Comparison of ENCODE assay signal across 8 mouse cellular contexts in the genomic region with DNA sequence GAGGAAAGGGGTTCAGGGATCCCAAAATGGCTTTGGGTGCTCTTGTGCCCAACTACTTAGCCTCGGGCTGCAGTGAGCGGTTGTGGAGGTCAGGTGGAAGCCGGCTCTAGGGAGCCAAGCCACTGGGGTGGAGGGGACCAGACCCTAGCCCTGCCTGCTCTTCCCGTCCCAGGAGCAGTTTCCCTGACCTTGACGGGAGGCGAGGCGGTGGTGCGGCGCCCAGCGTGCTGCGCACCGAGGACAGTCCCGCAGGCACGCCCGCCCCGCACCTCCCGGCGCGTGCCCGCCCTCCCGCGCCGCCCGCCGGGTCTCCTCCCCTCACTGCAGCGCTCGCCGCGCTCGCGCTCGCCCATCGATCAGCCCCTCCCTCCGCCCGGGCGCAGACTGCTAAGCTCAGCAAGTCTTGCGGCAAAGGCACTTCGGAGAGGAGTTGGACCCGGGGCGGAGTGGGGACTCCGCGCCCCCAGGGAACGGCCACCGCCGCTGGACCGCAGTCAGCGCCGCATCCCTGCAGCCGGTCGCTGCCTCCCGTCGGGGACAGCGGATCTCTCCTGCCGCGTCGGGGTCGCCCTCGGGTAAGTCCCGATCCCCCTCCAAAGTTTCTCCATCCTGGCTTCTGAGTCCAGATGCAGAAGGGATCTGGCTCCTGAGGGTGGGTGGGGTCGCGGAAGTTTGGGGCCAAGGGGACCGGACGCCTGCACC. TPM values are rescaled to one million over a fixed set of nuclear protein-coding genes. Genes with fewer than 3 reads are reported as not detected.
DNase-seq lines count a peak whose midpoint lies in the region; ATAC-seq and TF ChIP-seq lines count a peak whose summit lies in the region.

A gene (plus strand): TSS at position 417 of the 702 bp plus-strand sequence.

- no peaks in the 10 kb centered on the region for H3K79me2 ChIP-seq in heart, adult 2 months (replicated peaks; ENCODE audit: control insufficient read depth, insufficient read depth, low read length)

- no peak for TF ChIP-seq POLR2A in heart, adult 2 months (IDR thresholded peaks at IDR 0.05; ENCODE audit: insufficient read depth, low read depth, low read length)
- no peak for TF ChIP-seq POLR2A in brain, embryonic 14.5 days (IDR thresholded peaks at IDR 0.05; ENCODE audit: borderline replicate concordance, extremely low read depth, insufficient read depth, insufficient read length, poor library complexity, severe bottlenecking)

- peak within 1 kb of the TSS; percentile 72 for H3K4me2 ChIP-seq in forebrain, embryonic 11.5 days (ENCODE audit: low read depth, low read length, severe bottlenecking)
- peak within 1 kb of the TSS; percentile 91 for H3K4me2 ChIP-seq in limb, embryonic 13.5 days (replicated peaks)
- peak within 1 kb of the TSS; percentile 88 for H3K4me2 ChIP-seq in midbrain, embryonic 14.5 days (ENCODE audit: low read length)

- peak; percentile 19 to 33 for DNase-seq in heart, adult 2 months
- DNase-seq in heart, adult 8-10 months (ENCODE audit: low spot score): no peak
- DNase-seq in brain, embryonic 14.5 days (ENCODE audit: low read depth): peak; percentile 71
- peak; percentile 79 for DNase-seq in forebrain, embryonic 11.5 days (ENCODE audit: low spot score)
- DNase-seq in induced T-regulatory cell, adult 2 months (ENCODE audit: low read depth): peak; percentile 16
- DNase-seq in midbrain, embryonic 14.5 days: peak; percentile 82
- DNase-seq in c-Kit-positive CD71-positive TER-119-positive erythroid progenitor cells, embryonic 14.5 days (ENCODE audit: low spot score): no peak

- H3K36me3 ChIP-seq in heart, adult 2 months (ENCODE audit: control insufficient read depth, insufficient read depth, low read length): no peaks in the 10 kb centered on the region
- H3K36me3 ChIP-seq in forebrain, embryonic 11.5 days (ENCODE audit: control insufficient read depth, insufficient read depth, low read length): no peaks in the 10 kb centered on the region
- H3K36me3 ChIP-seq in limb, embryonic 13.5 days: no peaks in the 10 kb centered on the region
- no peaks in the 10 kb centered on the region for H3K36me3 ChIP-seq in midbrain, embryonic 14.5 days (ENCODE audit: control insufficient read depth, insufficient read depth, low read length)

- H3K4me1 ChIP-seq in heart, adult 2 months (ENCODE audit: control insufficient read depth, insufficient read depth, low read length): 0 out of 2 replicates have a peak, but pooled peaks cover under 1% of the 10 kb centered on the region
- H3K4me1 ChIP-seq in forebrain, embryonic 11.5 days (replicated peaks; ENCODE audit: control insufficient read depth, insufficient read depth, low read length): peaks cover 3% of the 10 kb centered on the region; the same call in 1 of the 2 replicates
- H3K4me1 ChIP-seq in limb, embryonic 13.5 days: peaks cover 20% of the 10 kb centered on the region
- H3K4me1 ChIP-seq in midbrain, embryonic 14.5 days (ENCODE audit: control insufficient read depth, insufficient read depth, low read length): peaks cover 14% of the 10 kb centered on the region

- peak within 1 kb of the TSS; percentile 30 for H3K9ac ChIP-seq in heart, adult 2 months (ENCODE audit: low read depth, low read length)
- H3K9ac ChIP-seq in forebrain, embryonic 11.5 days (ENCODE audit: low read length): no peak within 1 kb of the TSS; the same call in 1 of the 2 replicates
- H3K9ac ChIP-seq in limb, embryonic 13.5 days: peak within 1 kb of the TSS; percentile 67
- H3K9ac ChIP-seq in midbrain, embryonic 14.5 days (replicated peaks; ENCODE audit: low read length): peak within 1 kb of the TSS; percentile 46; the same call in 1 of the 2 replicates

- peak; percentile 46; the same call in 1 of the 2 replicates for ATAC-seq in forebrain, embryonic 11.5 days (replicated peaks; ENCODE audit: low FRiP score)
- ATAC-seq in limb, embryonic 13.5 days (ENCODE audit: low FRiP score, low read depth): no peak
- peak; percentile 58; the same call in 1 of the 2 replicates for ATAC-seq in midbrain, embryonic 14.5 days (ENCODE audit: low FRiP score, low TSS enrichment)

- peak within 1 kb of the TSS; percentile 33 for H3K4me3 ChIP-seq in heart, adult 2 months
- H3K4me3 ChIP-seq in forebrain, embryonic 11.5 days (ENCODE audit: low read depth, low read length): peak within 1 kb of the TSS; percentile 38
- H3K4me3 ChIP-seq in limb, embryonic 13.5 days: peak within 1 kb of the TSS; percentile 55
- H3K4me3 ChIP-seq in midbrain, embryonic 14.5 days (replicated peaks; ENCODE audit: low read depth, low read length): peak within 1 kb of the TSS; percentile 43

- H3K27ac ChIP-seq in heart, adult 2 months: no peak within 1 kb of the TSS
- no peak within 1 kb of the TSS for H3K27ac ChIP-seq in forebrain, embryonic 11.5 days (ENCODE audit: low read depth, low read length)
- no peak within 1 kb of the TSS for H3K27ac ChIP-seq in limb, embryonic 13.5 days
- no peak within 1 kb of the TSS for H3K27ac ChIP-seq in midbrain, embryonic 14.5 days (replicated peaks; ENCODE audit: low read depth, low read length)

- no peak for TF ChIP-seq EP300 in heart, adult 2 months (IDR thresholded peaks at IDR 0.05; ENCODE audit: insufficient read depth, low read depth, low read length)

- intact Hi-C loops in heart, adult 2 months (cut with DNase I): no loop called here

- under 1% methylated on average over 58 of the region's 63 CpGs for WGBS in heart, adult 2 months
- under 1% methylated on average over 59 of the region's 63 CpGs for WGBS in forebrain, embryonic 11.5 days
- WGBS in limb, embryonic 13.5 days: under 1% methylated on average over 52 of the region's 63 CpGs
- 0% methylated on average over 63 of the region's 63 CpGs for WGBS in midbrain, embryonic 14.5 days

- H3K27me3 ChIP-seq in heart, adult 2 months (ENCODE audit: control insufficient read depth, insufficient read depth, low read length): peaks cover 14% of the 10 kb centered on the region
- H3K27me3 ChIP-seq in forebrain, embryonic 11.5 days (ENCODE audit: control insufficient read depth, insufficient read depth, low read length): peaks cover 67% of the 10 kb centered on the region
- H3K27me3 ChIP-seq in limb, embryonic 13.5 days: peaks cover 94% of the 10 kb centered on the region
- H3K27me3 ChIP-seq in midbrain, embryonic 14.5 days (ENCODE audit: control insufficient read depth, insufficient read depth, low read length): peaks cover 45% of the 10 kb centered on the region

- H3K9me3 ChIP-seq in forebrain, embryonic 11.5 days (ENCODE audit: control insufficient read depth, low read length): no peaks in the 10 kb centered on the region
- 0 out of 2 replicates have a peak, but pooled peaks cover 3% of the 10 kb centered on the region for H3K9me3 ChIP-seq in limb, embryonic 13.5 days
- no peaks in the 10 kb centered on the region for H3K9me3 ChIP-seq in midbrain, embryonic 14.5 days (ENCODE audit: control insufficient read depth, low read length)

- no peak for TF ChIP-seq CTCF in heart, adult 2 months (IDR thresholded peaks at IDR 0.05)
- TF ChIP-seq CTCF in brain, embryonic 14.5 days (IDR thresholded peaks at IDR 0.05; ENCODE audit: borderline replicate concordance, extremely low read depth, insufficient read depth, insufficient read length): no peak

RNA-seq across cellular contexts. Expression of the gene that starts here (rescaled TPM):
- total RNA-seq in heart, adult 2 months (2021): under 1 TPM in 1 of 2 experiments, not detected in 1; 0.05 TPM
- polyA plus RNA-seq in heart, adult 2 months (2012; rRNA removed): 0.04 and 0.06 TPM in 2 replicates
- total RNA-seq in heart, adult 8-10 months (2022): under 1 TPM in 1 of 4 experiments, not detected in 3; 0.30 TPM
- polyA plus RNA-seq in brain, embryonic 14.5 days (2012; rRNA removed): 2.0 and 5.7 TPM in 2 replicates
- 0.84 and 0.95 TPM in 2 replicates for polyA plus RNA-seq in forebrain, embryonic 11.5 days (2014; fragmentation: Nextera tagmentation; extraction: Ambion mirVana)
- polyA plus RNA-seq in limb, embryonic 13.5 days (2015; fragmentation: Nextera tagmentation; extraction: Ambion mirVana): 0.32 and 1.1 TPM in 2 replicates
- 1.3 and 2.1 TPM in 2 replicates for polyA plus RNA-seq in midbrain, embryonic 14.5 days (2014; fragmentation: Nextera tagmentation; extraction: Ambion mirVana)

Comparison
In these comparisons a context has a peak if more than half of its experiments do, and no peak if none do; other contexts are left out.
1. Peak in DNase-seq, H3K4me3 ChIP-seq and H3K9ac ChIP-seq in heart, adult 2 months; RNA of the gene not detected or under 1 TPM.
2. Peak in DNase-seq, ATAC-seq, H3K4me3 ChIP-seq and H3K4me2 ChIP-seq in forebrain, embryonic 11.5 days; RNA of the gene not detected or under 1 TPM.
3. DNase-seq: peak in brain, embryonic 14.5 days (single experiment), induced T-regulatory cell, adult 2 months (single experiment) and midbrain, embryonic 14.5 days (single experiment); none in heart, adult 8-10 months (single experiment) and c-Kit-positive CD71-positive TER-119-positive erythroid progenitor cells, embryonic 14.5 days (single experiment).
4. Peak in every context shown above with its lines, with median percentiles within 50 percentile points of each other: H3K4me3 ChIP-seq and H3K4me2 ChIP-seq.